Mouse (Mus musculus): ENCODE results near the gene Smad5. TPM values are rescaled to one million over a fixed set of nuclear protein-coding genes. Genes with fewer than 3 reads are reported as not detected.
A peak's percentile ranks its signal among the peaks of the same experiment; 100 is the strongest.

The Smad5 gene
- total RNA-seq, 2 experiments from 2014 or later: 22.6 to 72.0 TPM

- ATAC-seq (replicated peaks; ENCODE audit: poor library complexity): no peak
These were observed 1.8 kb upstream of the Smad5 start for GRCm38 (mm10) chr13:56700981-56701380.

GRCm38 (mm10) chr13:56701924-56702323 lies 886 bp upstream of the Smad5 start:
- no peak for ATAC-seq (replicated peaks; ENCODE audit: poor library complexity)

- ATAC-seq (replicated peaks; ENCODE audit: poor library complexity): peak; percentile 61
These were observed 536 bp downstream of the Smad5 start for GRCm38 (mm10) chr13:56703222-56703870.

GRCm38 (mm10) chr13:56703871-56704321 lies 1.1 kb downstream of the Smad5 start:
- peak; percentile 44 for ATAC-seq (replicated peaks; ENCODE audit: poor library complexity)

- ATAC-seq (replicated peaks; ENCODE audit: poor library complexity): no peak
These were observed 1.8 kb downstream of the Smad5 start for GRCm38 (mm10) chr13:56704596-56704995.

GRCm38 (mm10) chr13:56707111-56707510 lies 4.3 kb downstream of the Smad5 start:
- ATAC-seq (replicated peaks; ENCODE audit: poor library complexity): no peak

GRCm38 (mm10) chr13:56707606-56708005 lies 4.8 kb downstream of the Smad5 start:
- ATAC-seq (replicated peaks; ENCODE audit: poor library complexity): no peak

GRCm38 (mm10) chr13:56710620-56711019 lies 7.8 kb downstream of the Smad5 start:
- ATAC-seq (replicated peaks; ENCODE audit: poor library complexity): no peak

- ATAC-seq (replicated peaks; ENCODE audit: poor library complexity): no peak
These were observed 9.4 kb downstream of the Smad5 start for GRCm38 (mm10) chr13:56712221-56712620.

- ATAC-seq (replicated peaks; ENCODE audit: poor library complexity): no peak
These were observed 23.7 kb downstream of the Smad5 start for GRCm38 (mm10) chr13:56726551-56726950.

- ATAC-seq (replicated peaks; ENCODE audit: poor library complexity): no peak
These were observed 26.2 kb downstream of the Smad5 start for GRCm38 (mm10) chr13:56729046-56729445.

GRCm38 (mm10) chr13:56734617-56735016 lies 31.8 kb downstream of the Smad5 start:
- ATAC-seq (replicated peaks; ENCODE audit: poor library complexity): 0 out of 2 replicates have a peak, but pooled peaks have one; percentile 33

- peak; percentile 95 for ATAC-seq (replicated peaks; ENCODE audit: poor library complexity)
These were observed 32.5 kb downstream of the Smad5 start for GRCm38 (mm10) chr13:56735212-56735875.

- ATAC-seq (replicated peaks; ENCODE audit: poor library complexity): no peak
These were observed 36.7 kb downstream of the Smad5 start for GRCm38 (mm10) chr13:56739556-56739955.

GRCm38 (mm10) chr13:56740496-56740895 lies 37.7 kb downstream of the Smad5 start:
- ATAC-seq (replicated peaks; ENCODE audit: poor library complexity): no peak

- no peak for ATAC-seq (replicated peaks; ENCODE audit: poor library complexity)
These were observed 38.9 kb downstream of the Smad5 start for GRCm38 (mm10) chr13:56741691-56742090.

GRCm38 (mm10) chr13:56742325-56742901 lies 39.6 kb downstream of the Smad5 start:
- ATAC-seq (replicated peaks; ENCODE audit: poor library complexity): no peak

- ATAC-seq (replicated peaks; ENCODE audit: poor library complexity): no peak
These were observed 44.1 kb downstream of the Smad5 start for GRCm38 (mm10) chr13:56746739-56747532.

- no peak for ATAC-seq (replicated peaks; ENCODE audit: poor library complexity)
These were observed 44.7 kb downstream of the Smad5 start for GRCm38 (mm10) chr13:56747554-56747953.

GRCm38 (mm10) chr13:56749377-56749776 lies 46.6 kb downstream of the Smad5 start:
- no peak for ATAC-seq (replicated peaks; ENCODE audit: poor library complexity)

GRCm38 (mm10) chr13:56751774-56752173 lies 49.0 kb downstream of the Smad5 start:
- no peak for ATAC-seq (replicated peaks; ENCODE audit: poor library complexity)
